ENCODE assay signal across 39 mouse cellular contexts in the genomic region with DNA sequence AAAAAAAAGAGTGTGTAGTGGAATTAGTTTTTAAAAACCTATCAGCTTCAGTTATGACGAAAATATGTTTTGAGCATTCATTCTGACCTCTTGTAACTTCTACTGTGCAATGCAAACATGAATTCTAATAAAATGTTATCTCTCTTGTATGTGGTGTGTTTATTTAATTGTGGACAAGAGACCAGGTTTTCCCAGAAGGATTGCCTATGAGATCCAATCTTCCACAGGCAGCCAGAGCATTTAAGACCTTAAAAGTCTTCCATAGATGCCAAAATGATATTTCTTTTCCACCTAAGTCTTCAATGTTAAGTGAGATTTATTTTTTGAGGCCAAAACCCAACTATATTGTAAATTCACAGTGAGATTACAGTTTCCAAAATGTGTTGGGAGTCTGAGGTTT. TPM values are rescaled to one million over a fixed set of nuclear protein-coding genes. Genes with fewer than 3 reads are reported as not detected.
"Had no signal": no experiment of that assay in that cellular context is flagged by ENCODE, and none has a peak within 500 bp of the region (broad histone marks: within the 10 kb centered on the region; RNA-seq: fewer than 3 reads in every experiment).

A gene (plus strand): TSS at position 301 of the 400 bp plus-strand sequence.

- H3K4me3 ChIP-seq: embryonic facial prominence, embryonic 10.5 days; embryonic facial prominence, embryonic 12.5 days; embryonic facial prominence, embryonic 13.5 days; embryonic facial prominence, embryonic 15.5 days; erythroblast, embryonic 14.5 days; forebrain, embryonic 10.5 days; forebrain, embryonic 12.5 days; forebrain, embryonic 15.5 days; gastrocnemius, adult 2 months; heart, adult 2 months; heart, embryonic 10.5 days had no signal

- H3K27me3 ChIP-seq: embryonic facial prominence, embryonic 12.5 days; embryonic facial prominence, embryonic 13.5 days; embryonic facial prominence, embryonic 15.5 days; forebrain, embryonic 12.5 days; forebrain, embryonic 15.5 days had no signal

- H3K9me3 ChIP-seq: embryonic facial prominence, embryonic 10.5 days; embryonic facial prominence, embryonic 12.5 days; embryonic facial prominence, embryonic 13.5 days; embryonic facial prominence, embryonic 15.5 days; forebrain, embryonic 10.5 days; forebrain, embryonic 12.5 days; forebrain, embryonic 15.5 days; heart, embryonic 10.5 days had no signal

- H3K9ac ChIP-seq: embryonic facial prominence, embryonic 12.5 days; embryonic facial prominence, embryonic 13.5 days; embryonic facial prominence, embryonic 15.5 days; forebrain, embryonic 12.5 days; forebrain, embryonic 15.5 days; forebrain, postnatal 0 days had no signal

- H3K4me2 ChIP-seq: embryonic facial prominence, embryonic 12.5 days; embryonic facial prominence, embryonic 13.5 days; embryonic facial prominence, embryonic 15.5 days; forebrain, embryonic 12.5 days; forebrain, embryonic 15.5 days had no signal

- DNase-seq: cerebellum, adult 9-10 months; cerebellum, adult 9-11 months; cerebellum, postnatal 10 days; cerebellum, postnatal 14 days; cerebellum, postnatal 25 days; cerebellum, postnatal 36 days; embryo, embryonic 11 days; forebrain, postnatal 0 days; gastrocnemius, adult 2 months; gastrocnemius, postnatal 10 days; gastrocnemius, postnatal 14 days; gastrocnemius, postnatal 25 days; gastrocnemius, postnatal 36 days; heart, adult 11 months; heart, adult 18-20 months; heart, adult 2 months had no signal

- H3K4me1 ChIP-seq: embryonic facial prominence, embryonic 10.5 days; embryonic facial prominence, embryonic 12.5 days; embryonic facial prominence, embryonic 13.5 days; embryonic facial prominence, embryonic 15.5 days; forebrain, embryonic 10.5 days; forebrain, embryonic 12.5 days; forebrain, embryonic 15.5 days; heart, embryonic 10.5 days had no signal

- H3K27ac ChIP-seq: embryonic facial prominence, embryonic 10.5 days; embryonic facial prominence, embryonic 12.5 days; embryonic facial prominence, embryonic 13.5 days; embryonic facial prominence, embryonic 15.5 days; forebrain, embryonic 10.5 days; forebrain, embryonic 12.5 days; forebrain, embryonic 15.5 days; gastrocnemius, adult 2 months; heart, adult 2 months; heart, embryonic 10.5 days had no signal

- H3K36me3 ChIP-seq: embryonic facial prominence, embryonic 10.5 days; embryonic facial prominence, embryonic 12.5 days; embryonic facial prominence, embryonic 13.5 days; embryonic facial prominence, embryonic 15.5 days; forebrain, embryonic 10.5 days; forebrain, embryonic 12.5 days; forebrain, embryonic 15.5 days; heart, embryonic 10.5 days had no signal

- ATAC-seq: forebrain, embryonic 14.5 days; forebrain, embryonic 15.5 days; forebrain, embryonic 16.5 days; forebrain, postnatal 0 days had no signal

RNA-seq across cellular contexts. Expression of the gene that starts here (rescaled TPM):
- total RNA-seq: common myeloid progenitor, adult 5-6 weeks; forebrain, postnatal 0 days; gastrocnemius, adult 18-20 months; gastrocnemius, adult 2 months; gastrocnemius, adult 8-10 months; gastrocnemius, postnatal 10 days; gastrocnemius, postnatal 14 days; gastrocnemius, postnatal 25 days; gastrocnemius, postnatal 36 days; gastrocnemius, postnatal 4 days; granulocyte monocyte progenitor cell, adult 5-6 weeks; heart, adult 18-20 months; heart, adult 2 months; heart, adult 8-10 months had no signal
- polyA plus RNA-seq: cortical plate, adult 2 months; embryonic facial prominence, embryonic 10.5 days; embryonic facial prominence, embryonic 11.5 days; embryonic facial prominence, embryonic 12.5 days; embryonic facial prominence, embryonic 13.5 days; embryonic facial prominence, embryonic 14.5 days; embryonic facial prominence, embryonic 15.5 days; erythroblast, embryonic 14.5 days; forebrain, embryonic 10.5 days; forebrain, embryonic 11.5 days; forebrain, embryonic 12.5 days; forebrain, embryonic 14.5 days; forebrain, embryonic 15.5 days; forebrain, embryonic 16.5 days; forebrain, postnatal 0 days; frontal cortex, adult 2 months; gonadal fat pad, adult 2 months; heart, adult 2 months; heart, embryonic 10.5 days had no signal
